Mouse (Mus musculus) right cerebral cortex, postnatal 4 days (tissue): ENCODE results near the gene Arhgap27.
A peak's percentile ranks its signal among the peaks of the same experiment; 100 is the strongest.

Experiments used
- DNase-seq: peaks from one replicate; pipeline ENCODE4 v3.0.0-alpha.2; 2022

Arhgap27 gene

GRCm38 (mm10) chr11:103354033-103354432 is 9.5 kb downstream of the Arhgap27 start:
- no peak for DNase-seq

DNA sequence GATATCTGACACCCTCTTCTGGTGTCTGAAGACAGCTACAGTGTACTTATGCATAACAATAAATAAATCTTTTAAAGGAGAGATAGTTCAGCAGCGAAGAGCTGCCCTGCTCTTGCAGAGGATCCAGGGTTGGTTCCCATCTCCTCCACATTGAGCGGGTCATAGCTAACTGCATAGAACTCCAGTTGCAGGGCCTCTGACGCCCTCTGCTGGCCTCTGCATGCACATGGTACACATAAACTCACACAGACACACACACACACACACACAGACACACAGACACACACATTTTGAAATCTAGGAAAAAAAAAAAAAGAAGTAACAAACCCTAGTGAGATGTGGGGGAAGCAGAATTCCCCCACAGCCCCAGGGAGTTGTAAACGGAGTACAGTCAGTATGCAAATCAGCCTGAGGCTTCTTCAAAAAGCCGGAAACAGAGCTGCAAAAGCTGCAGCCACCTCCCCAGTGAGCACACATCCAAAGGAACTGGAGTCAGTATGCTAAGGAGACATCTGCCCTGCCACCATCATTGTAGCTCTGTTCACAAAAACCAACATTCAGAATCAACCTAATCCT is 11.2 kb downstream of the Arhgap27 start:
- no peak for DNase-seq

- no peak for DNase-seq
Observed at GRCm38 (mm10) chr11:103350711-103351315, 12.7 kb downstream of the Arhgap27 start.

DNA sequence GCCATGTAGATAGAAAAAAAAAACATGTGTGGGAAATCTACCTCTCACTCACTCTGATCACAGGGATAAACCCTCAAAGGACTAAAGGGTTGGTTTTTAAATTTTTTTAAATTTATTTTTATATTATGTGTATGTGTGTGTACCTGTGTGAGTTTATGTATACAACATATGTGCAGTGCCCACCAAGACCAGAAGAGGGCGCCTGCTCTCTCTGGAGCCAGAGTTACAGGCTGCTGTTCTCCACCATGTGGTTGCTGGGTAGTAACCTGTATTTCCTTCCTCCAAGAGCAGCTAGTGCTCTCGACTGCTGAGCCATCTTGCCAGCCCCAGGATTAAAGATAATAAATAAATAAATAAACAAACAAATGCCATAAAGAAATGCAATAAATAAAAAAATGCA is 13.8 kb downstream of the Arhgap27 start:
- no peak for DNase-seq

DNA sequence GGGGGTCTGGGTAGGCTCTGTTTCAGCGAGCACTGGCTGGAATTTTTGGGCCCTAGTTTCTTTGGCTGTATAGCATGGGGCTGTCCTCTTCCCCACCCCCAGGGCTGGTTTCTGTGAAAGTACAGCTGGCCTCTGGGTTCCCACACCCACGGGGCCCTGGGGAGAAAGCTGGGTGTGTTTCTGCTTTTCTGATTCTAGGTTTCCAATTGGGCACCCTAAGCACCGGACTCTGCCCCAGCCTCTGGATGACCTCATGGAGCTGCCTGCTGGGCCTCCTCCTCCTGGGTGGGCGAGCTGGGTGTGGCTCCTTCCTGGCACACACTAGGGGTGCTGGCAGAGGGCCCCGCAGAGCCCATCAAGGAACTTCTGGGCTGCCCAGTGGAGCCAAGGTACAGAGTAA is 16.8 kb downstream of the Arhgap27 start:
- DNase-seq: no peak

- no peak for DNase-seq
Observed at GRCm38 (mm10) chr11:103346236-103346635, 17.3 kb downstream of the Arhgap27 start.

DNA sequence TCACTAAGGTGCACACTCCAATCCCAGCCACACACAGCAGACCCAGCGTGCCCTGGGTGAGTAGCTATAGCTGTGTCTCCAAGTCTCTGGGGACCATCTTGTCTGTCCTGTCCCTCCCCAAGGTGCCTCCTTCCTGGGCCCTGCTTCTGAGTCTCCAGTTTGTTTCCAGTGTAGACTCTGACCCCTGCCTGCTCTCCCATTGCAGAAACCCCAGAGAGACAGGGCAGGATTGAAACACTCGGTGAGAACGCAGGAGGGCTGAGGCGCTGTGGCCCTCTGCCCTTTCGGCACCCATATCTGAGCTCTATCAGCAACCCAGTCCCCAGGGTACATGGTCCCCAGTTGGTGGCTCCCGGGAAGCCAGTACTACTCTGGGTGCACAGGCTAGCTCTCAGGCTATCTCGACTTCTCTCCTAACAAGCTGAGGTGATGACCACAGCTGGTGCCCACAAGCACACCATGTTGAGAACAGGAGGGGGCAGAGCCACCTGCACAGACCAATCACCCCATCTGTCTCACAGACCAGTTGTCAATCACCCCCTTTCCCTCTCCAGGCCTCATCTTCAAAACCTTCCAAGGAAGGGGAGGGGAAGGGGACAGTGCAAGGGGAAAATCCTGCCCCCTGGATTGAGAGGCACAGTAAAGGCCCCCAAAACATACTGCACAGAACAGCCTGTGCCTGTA is 17.9 kb downstream of the Arhgap27 start:
- DNase-seq: no peak

- DNase-seq: no peak
Observed at GRCm38 (mm10) chr11:103344494-103345332, 18.8 kb downstream of the Arhgap27 start.

- DNase-seq: no peak
Observed at GRCm38 (mm10) chr11:103343881-103344280, 19.6 kb downstream of the Arhgap27 start.

DNA sequence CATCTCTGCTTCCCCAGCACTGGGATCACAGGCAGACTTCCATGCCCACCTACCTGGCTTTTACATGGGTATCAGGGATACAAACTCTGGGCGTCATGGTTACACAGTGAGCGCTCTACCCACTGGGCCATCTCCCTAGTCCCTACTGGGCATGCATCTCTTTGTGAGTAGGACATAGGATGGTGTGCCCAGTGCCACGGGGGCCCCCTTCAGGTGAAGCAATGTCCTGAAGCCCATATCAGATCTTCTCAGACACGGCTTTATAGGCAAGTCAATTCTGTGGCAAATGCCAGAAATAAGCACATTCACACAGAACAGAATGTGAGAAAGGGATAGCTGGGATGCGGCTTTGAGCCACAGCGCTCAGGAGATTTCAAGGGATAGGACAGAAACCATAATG is 20.4 kb downstream of the Arhgap27 start:
- DNase-seq: no peak

DNA sequence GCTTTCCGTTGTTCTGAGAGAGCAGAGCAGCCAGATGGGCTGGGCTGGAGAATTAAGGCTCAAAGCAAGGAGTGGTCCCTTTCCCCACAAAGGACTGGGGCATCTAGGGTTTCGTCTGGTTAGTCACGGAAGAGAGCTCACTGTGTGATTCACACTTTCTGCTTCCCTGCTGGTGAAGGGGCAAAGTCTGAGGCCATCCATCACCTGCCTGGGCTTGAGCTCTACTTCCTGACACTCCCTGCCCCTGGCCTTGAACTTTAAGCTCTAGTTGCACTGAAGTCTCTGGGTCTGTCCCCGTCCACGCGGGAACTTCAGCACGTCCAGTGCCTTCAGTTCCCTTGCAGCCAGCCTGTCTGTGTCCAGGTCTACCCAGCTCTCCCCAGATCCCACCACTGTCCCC is 22.8 kb downstream of the Arhgap27 start:
- DNase-seq: no peak

DNA sequence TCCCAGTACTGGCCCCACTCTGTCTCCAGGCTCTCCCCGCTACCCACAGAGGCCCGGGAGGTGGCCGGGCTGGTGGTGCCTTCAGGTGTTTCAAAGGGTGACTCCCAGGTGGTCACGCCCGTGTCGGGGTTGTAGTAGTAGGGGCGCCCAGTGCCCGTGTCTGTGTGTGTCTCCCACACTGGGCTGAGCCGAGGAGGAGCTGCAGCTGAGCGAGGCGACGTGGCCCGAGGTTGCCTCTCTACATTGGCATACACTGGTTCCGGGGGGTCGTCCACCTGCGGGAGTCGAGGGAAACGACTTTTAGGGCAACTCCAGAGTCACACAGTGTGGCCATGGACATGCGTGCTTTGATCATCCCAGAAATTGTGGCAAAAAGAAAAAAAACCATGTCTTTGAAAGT is 23.4 kb downstream of the Arhgap27 start:
- DNase-seq: no peak

DNA sequence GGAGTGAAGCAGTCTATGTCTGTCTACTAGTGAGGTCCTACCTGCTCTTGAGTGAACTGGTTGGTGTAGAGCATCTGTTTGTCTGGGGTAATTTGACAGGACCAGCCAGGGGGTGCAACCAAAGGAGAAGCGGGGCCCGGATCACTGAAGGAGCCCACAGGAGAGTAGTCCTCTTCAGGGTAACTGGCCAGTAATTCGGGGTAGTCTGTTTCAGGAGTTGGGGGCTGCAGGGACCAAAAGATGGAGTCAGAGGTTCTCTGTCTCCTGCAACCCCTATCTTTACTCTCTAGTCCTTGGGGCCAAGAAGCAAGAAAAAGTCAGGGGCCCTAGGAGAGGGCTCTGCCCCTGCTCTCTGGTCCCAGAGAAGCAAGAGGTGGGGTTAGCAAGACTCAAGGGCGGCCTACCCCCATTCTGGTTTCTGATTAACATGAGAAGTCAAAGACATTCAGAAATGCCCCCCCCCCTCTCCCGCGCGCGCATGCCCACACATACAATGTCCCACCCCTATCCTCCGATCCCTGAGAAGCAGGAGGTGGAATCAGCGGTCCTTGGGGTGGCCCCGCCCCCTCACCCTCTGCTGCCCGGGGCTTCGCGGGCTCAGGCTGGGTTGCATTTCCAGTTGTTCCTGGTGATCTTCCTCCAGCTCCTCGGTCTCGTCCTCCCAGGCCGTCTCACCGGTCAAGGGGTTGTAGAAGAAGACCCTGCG is 23.9 kb downstream of the Arhgap27 start:
- no peak for DNase-seq

DNA sequence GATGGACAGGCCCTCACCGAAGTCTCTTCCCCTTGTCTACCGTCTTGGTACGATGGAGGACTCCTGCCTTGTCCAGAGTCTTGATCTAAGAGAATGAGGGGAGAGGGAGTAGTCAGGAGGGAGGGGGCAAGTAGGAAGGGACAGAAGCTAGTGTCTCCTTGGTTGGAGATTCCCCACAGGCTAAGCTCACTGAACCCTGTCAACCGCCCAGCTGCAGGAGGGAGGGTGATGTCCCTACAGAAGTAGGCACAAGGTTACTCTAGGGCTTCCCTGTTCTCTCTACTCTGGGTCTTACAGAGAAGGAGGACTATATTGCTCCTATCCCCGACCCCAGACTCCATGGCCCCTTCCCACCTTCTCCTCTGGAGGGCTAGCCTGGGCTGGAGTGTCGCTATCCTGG is 24.8 kb downstream of the Arhgap27 start:
- no peak for DNase-seq

DNA sequence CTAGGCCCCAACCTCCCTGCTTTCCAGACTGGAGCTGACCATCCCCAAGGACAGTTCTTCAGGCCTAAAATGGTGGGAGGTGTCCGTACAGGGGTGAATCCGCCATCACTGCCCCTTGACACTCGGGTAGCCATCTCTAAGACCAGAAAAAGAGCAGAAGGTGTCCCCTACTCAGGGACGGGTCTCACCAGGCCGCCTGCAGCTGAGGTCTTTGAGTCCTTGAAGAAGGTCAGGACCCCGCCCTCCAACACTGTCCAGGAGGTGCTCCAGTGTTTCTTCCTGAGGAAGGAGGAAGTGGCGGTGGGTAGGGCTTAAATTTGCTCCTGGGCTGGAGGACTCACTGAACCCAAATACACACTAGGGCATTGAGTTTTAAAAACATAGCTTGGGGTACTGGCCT is 25.4 kb downstream of the Arhgap27 start:
- DNase-seq: no peak

- DNase-seq: no peak
Observed at GRCm38 (mm10) chr11:103337180-103337579, 26.3 kb downstream of the Arhgap27 start.

DNA sequence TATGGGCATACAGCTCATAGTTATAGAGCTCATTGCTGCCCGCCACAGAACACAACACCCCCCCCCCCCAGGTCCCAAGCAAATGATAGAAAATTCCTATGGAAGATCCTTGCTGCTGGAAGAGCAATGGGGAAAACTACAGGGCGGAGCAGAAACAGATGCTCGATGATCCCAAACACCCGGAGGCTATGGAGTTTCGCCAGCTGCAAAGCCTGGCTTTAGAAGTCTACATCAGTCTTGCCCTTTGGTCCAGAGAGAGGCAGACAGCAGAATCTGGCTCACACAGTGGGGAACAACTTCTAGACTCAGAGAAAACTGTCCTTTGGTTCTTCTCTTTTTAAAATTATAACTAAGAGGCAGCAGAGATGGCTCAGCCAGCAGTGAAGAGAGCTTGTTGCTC is 27.9 kb downstream of the Arhgap27 start:
- DNase-seq: no peak

- DNase-seq: no peak
Observed at GRCm38 (mm10) chr11:103334925-103335324, 28.6 kb downstream of the Arhgap27 start.

DNA sequence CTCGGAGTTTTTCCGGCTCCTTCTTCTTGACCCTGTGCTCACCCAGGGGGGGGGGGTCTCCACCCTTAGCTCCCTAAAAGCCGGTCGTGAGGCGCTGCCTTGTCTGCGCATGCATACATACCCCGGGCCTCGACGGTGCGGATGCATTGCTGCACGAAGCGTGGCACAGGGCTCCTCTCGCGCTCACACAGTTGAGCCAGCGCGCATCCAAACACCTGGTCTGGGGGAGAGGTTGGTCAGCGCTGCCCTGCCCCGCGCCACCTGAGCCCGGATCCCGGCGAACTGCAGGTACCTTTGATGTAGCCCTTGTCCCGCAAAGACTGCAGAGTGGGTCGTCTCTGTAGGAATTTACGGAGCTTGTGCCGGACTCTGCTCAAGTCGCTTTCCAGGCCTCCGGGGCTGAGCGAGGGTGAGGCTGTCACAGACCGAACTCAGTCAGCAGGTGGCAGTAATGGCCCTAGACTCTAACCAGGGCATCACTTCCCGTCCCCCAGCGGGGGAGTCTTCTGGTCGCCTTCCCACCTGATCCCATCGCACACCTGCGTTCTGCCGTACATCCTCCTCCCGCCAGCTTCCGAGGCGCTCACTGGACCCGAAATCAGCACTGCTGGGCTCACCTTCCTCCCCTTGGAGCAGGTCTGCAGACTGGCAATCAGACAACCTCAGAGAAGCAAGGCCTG is 29.6 kb downstream of the Arhgap27 start:
- peak; percentile 59 for DNase-seq

- no peak for DNase-seq
Observed at GRCm38 (mm10) chr11:103332890-103333651, 30.4 kb downstream of the Arhgap27 start.

GRCm38 (mm10) chr11:103332186-103332889 is 31.2 kb downstream of the Arhgap27 start:
- DNase-seq: peak; percentile 78
